Mouse (Mus musculus) limb, embryonic 12.5 days (tissue): ENCODE measurements around the gene Nup62. TPM values are rescaled to one million over a fixed set of nuclear protein-coding genes. Genes with fewer than 3 reads are reported as not detected.
"Not testable (repeated sequence)": the region's sequence is repeated elsewhere in the genome, so short reads cannot be mapped to it uniquely, and the experiment has no call there.

Experiments
- ATAC-seq: fragments of 200-750 bp; cut with Nextera tagmentation; 2 replicates; pipeline ENCODE4 v1.8.0; 2017; ENCODE audit warnings: low read depth, moderate TSS enrichment; ENCODE audit not compliant: insufficient number of reproducible peaks, insufficient read depth, low FRiP score, low TSS enrichment
- H3K27ac ChIP-seq: fragments of 300-500 bp; sonication (generic); 2 replicates; pipeline ENCODE4 v1.5.1; 2016; ENCODE audit warnings: mild to moderate bottlenecking, moderate library complexity
- H3K27me3 ChIP-seq: fragments of 300-500 bp; sonication (generic); 2 replicates; pipeline ENCODE4 v1.6.1; 2016; ENCODE audit warnings: mild to moderate bottlenecking, moderate library complexity
- H3K36me3 ChIP-seq: fragments of 300-500 bp; sonication (generic); 2 replicates; pipeline ENCODE4 v1.6.1; 2016; ENCODE audit warnings: mild to moderate bottlenecking, moderate library complexity
- H3K4me1 ChIP-seq: fragments of 300-500 bp; sonication (generic); replicated peaks from 2 replicates; pipeline ENCODE4 v1.6.1; 2016
- H3K4me2 ChIP-seq: fragments of 300-500 bp; sonication (generic); 2 replicates; pipeline ENCODE4 v1.6.1; 2016; ENCODE audit warnings: mild to moderate bottlenecking, moderate library complexity
- H3K4me3 ChIP-seq: fragments of 300-500 bp; sonication (generic); replicated peaks from 2 replicates; pipeline ENCODE4 v1.5.1; 2016; ENCODE audit warnings: mild to moderate bottlenecking
- H3K9ac ChIP-seq: fragments of 300-500 bp; sonication (generic); replicated peaks from 2 replicates; pipeline ENCODE4 v1.6.1; 2016; ENCODE audit warnings: mild to moderate bottlenecking, moderate library complexity
- H3K9me3 ChIP-seq: fragments of 300-500 bp; sonication (generic); 2 replicates; pipeline ENCODE4 v1.6.1; 2016; ENCODE audit warnings: mild to moderate bottlenecking, moderate library complexity
- WGBS: fragments of 180-500 bp; shearing (Covaris S2); methylation state at CpG from one replicate; pipeline ENCODE4 v1.1.7; 2016; 5-methylcytosine and 5-hydroxymethylcytosine counted together
- polyA plus RNA-seq: library from polyadenylated mRNA; unstranded; fragments of >200 nt; fragmentation: Nextera tagmentation; extraction: Ambion mirVana; gene quantifications from 2 replicates; pipeline ENCODE4 v1.2.1, GENCODE M21; 2016

The Nup62 gene
- polyA plus RNA-seq, 1 experiment from 2014 or later, result 105 TPM

DNA sequence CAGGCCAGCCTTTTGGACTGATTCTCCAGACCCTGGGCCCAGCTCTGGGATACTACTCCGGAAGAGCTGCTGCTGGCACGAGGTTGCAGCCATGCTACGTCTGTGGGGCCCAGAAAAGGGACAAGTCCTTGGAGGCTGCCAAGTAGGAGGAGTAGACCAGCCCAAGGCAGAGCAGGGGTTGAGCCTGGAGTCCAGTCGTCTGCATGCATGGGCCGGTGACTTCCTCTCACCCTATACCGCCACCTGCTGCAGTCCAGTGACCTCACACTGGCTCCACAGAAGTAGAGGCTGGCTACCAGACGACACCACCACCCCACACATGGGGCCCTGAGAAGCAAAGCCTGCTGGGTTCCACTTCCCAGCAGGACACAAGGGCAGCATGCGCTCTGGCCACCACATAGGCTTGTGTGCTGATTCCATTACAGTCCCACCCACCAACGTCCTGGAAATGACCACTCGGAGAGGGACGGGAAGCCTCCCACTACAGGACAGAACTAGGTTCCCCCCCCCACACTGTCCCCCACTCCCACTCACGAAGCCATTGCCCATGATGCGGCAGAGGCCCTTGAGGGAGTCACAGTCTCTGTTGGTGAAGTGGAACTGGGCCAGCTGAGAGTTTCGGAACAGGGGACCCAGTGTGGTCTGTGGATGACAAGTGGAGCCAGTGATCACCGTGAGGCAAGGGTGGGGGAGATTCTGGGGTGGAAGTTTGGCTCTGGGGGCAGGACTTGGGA, 50.6 kb downstream of the Nup62 start:
- 68% methylated on average over 15 of the region's 15 CpGs for WGBS
- Histone ChIP-seq H3K9me3 (no peaks in the 10 kb centered on the region), H3K27ac (peak overlapping the region; percentile 45; the same call in 1 of the 2 replicates), H3K36me3 (peaks cover 61% of the 10 kb centered on the region), H3K4me2 (peak overlapping the region; percentile 92), H3K4me3 (peak overlapping the region; percentile 94), H3K9ac (peak overlapping the region; percentile 44; the same call in 1 of the 2 replicates), H3K27me3 (no peaks in the 10 kb centered on the region), H3K4me1 (peaks cover 46% of the 10 kb centered on the region)
- ATAC-seq, result no peak

- 0 out of 2 replicates have a peak overlapping the region, but pooled peaks have one; percentile 62 for H3K27ac ChIP-seq
- H3K4me1 ChIP-seq, result peaks cover 46% of the 10 kb centered on the region
- peak overlapping the region; percentile 44 for H3K9ac ChIP-seq
- ATAC-seq, result no peak
- no peaks in the 10 kb centered on the region for H3K9me3 ChIP-seq
- peaks cover 54% of the 10 kb centered on the region for H3K36me3 ChIP-seq
- no peaks in the 10 kb centered on the region for H3K27me3 ChIP-seq
- peak overlapping the region; percentile 94 for H3K4me3 ChIP-seq
- WGBS, result 70% methylated on average over 17 of the region's 19 CpGs
- H3K4me2 ChIP-seq, result peak overlapping the region; percentile 92
These were observed 51.3 kb downstream of the Nup62 start for GRCm38 (mm10) chr7:44867010-44867702.

GRCm38 (mm10) chr7:44867802-44868201, 51.9 kb downstream of the Nup62 start:
- H3K4me3 ChIP-seq, result peak overlapping the region; percentile 94
- H3K9ac ChIP-seq, result peak overlapping the region; percentile 100
- peaks cover 46% of the 10 kb centered on the region for H3K4me1 ChIP-seq
- H3K27me3 ChIP-seq, result no peaks in the 10 kb centered on the region
- no peak for ATAC-seq
- no peaks in the 10 kb centered on the region for H3K9me3 ChIP-seq
- 61% methylated on average over 9 of the region's 9 CpGs for WGBS
- H3K36me3 ChIP-seq, result peaks cover 48% of the 10 kb centered on the region
- H3K4me2 ChIP-seq, result peak overlapping the region; percentile 92
- no peak overlapping the region; the same call in 1 of the 2 replicates for H3K27ac ChIP-seq

DNA sequence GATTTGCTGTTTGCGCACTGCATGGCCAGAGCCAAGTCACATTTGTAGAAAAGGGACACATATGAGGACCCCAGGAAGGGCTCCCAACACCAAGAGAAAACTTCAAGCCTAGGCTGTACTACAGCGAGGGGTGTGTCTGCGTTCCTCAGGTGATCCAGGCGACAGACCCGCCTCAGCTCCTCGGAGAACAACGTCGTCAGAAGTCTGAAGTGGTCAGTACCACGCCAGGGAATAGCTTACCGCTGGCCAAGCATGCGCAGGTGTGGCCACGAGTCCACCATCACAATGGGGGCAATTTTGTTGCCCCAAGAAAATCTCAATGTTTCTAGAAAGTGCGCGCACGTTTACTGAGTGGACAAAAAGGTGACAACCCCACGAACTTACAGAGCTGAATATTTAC, 52.6 kb downstream of the Nup62 start:
- Histone ChIP-seq H3K27me3 (no peaks in the 10 kb centered on the region), H3K4me1 (peaks cover 46% of the 10 kb centered on the region), H3K9ac (peak overlapping the region; percentile 100), H3K9me3 (no peaks in the 10 kb centered on the region), H3K27ac (peak overlapping the region; percentile 100), H3K4me3 (peak overlapping the region; percentile 94), H3K36me3 (peaks cover 41% of the 10 kb centered on the region), H3K4me2 (peak overlapping the region; percentile 92)
- no peak for ATAC-seq
- 8% methylated on average over 16 of the region's 16 CpGs for WGBS

DNA sequence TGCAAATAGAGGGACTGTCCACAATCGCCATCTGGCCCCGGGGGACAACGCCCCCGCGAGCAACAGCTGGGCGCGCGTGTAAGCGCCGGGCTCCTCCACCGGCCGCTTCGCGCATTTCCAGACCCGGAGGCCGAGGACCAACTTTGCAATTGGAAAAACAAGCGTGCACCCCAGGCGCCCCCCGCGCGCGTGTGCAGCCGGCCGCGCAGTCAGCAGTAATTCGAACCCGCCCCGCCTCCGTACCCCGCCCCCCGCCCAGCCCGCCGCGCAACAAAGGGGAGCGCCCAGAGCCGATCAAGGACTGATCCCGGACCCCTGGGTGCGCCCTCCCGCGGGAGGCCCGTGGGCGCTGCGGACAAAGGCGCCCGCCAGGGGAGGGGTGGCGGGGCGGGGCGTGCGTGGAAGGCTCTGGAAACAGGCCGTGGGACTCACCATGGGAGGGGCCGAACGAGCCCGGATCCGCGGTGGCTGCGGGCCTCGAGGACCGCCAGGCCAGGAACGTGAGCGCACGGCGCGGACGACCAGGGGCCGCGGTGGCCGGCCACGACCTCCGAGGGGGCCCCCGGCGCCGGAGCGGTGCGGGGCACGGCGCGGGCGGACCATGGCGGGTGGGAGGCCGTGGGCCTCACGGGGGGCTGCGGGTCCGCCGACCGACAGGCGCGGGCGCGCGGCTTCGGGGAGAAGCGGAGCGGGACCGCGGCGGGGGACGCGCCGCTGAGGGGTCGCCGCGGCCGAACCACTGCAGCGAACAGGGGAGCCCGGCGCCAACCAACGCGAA, 53.2 kb downstream of the Nup62 start:
- peak; percentile 21 for ATAC-seq
- H3K36me3 ChIP-seq, result peaks cover 35% of the 10 kb centered on the region
- peaks cover 46% of the 10 kb centered on the region for H3K4me1 ChIP-seq
- H3K27ac ChIP-seq, result peak overlapping the region; percentile 100
- H3K9ac ChIP-seq, result peak overlapping the region; percentile 100
- peak overlapping the region; percentile 92 for H3K4me2 ChIP-seq
- H3K4me3 ChIP-seq, result peak overlapping the region; percentile 94
- H3K9me3 ChIP-seq, result no peaks in the 10 kb centered on the region
- H3K27me3 ChIP-seq, result no peaks in the 10 kb centered on the region
- WGBS, result under 1% methylated on average over 99 of the region's 108 CpGs

DNA sequence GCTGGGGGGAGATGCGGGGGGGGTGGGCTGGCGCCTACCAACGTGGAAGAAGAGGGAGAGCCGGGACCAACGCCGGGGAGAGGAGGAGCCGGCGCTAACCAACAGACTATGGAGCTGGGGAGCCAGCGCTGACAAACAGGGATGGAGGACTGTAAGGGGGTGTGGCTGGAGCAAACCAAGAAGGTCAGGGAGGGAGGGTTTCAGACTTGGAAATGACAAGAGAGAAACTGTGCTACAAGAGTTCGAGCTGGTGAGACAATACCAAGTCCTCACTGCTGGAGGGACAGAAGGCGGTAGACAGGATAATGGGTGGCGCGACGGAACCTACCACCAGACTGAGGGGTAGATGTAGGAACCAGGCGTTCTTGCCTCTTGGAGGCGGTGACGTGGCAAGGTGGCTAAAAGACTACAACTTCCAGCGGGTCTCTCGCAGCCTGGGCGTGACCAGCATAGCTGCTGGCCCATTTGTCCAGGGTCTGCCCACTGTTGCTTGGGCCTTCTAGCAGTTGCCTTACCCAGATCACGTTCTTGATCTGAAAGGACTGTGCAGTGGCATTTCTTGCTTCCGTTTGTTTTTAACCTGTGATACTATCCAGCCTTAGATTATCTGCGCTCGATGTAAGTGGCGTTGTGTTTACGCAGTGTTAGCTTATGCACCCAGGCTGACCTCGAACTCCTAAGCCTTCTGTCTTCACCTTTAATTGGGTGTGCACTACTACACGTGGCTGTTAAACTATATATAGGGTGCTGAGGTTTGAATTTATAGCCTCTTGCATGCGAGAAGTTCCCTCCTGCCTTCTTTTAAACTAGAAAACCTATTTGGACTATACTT, 54.0 kb downstream of the Nup62 start, which contains the start of gene Ptov1:
Ptov1 (minus strand) TSS at position 92 of the 832 bp plus-strand sequence.
- Histone ChIP-seq H3K36me3 (peaks cover 27% of the 10 kb centered on the region), H3K4me1 (peaks cover 44% of the 10 kb centered on the region), H3K9me3 (no peaks in the 10 kb centered on the region), H3K27ac (peak within 1 kb of the TSS; percentile 100), H3K4me2 (peak within 1 kb of the TSS; percentile 92), H3K4me3 (peak within 1 kb of the TSS; percentile 94), H3K9ac (peak within 1 kb of the TSS; percentile 100), H3K27me3 (no peaks in the 10 kb centered on the region)
- WGBS, result 4% methylated on average over 29 of the region's 29 CpGs
- peak; percentile 93 for ATAC-seq

- 63% methylated on average over 6 of the region's 6 CpGs for WGBS
- no peaks in the 10 kb centered on the region for H3K27me3 ChIP-seq
- H3K4me3 ChIP-seq, result peak overlapping the region; percentile 94
- H3K36me3 ChIP-seq, result peaks cover 23% of the 10 kb centered on the region
- peak overlapping the region; percentile 100 for H3K27ac ChIP-seq
- peak overlapping the region; percentile 100 for H3K9ac ChIP-seq
- H3K4me1 ChIP-seq, result peaks cover 37% of the 10 kb centered on the region
- no peaks in the 10 kb centered on the region for H3K9me3 ChIP-seq
- ATAC-seq, result no peak
- H3K4me2 ChIP-seq, result peak overlapping the region; percentile 92
These were observed 54.7 kb downstream of the Nup62 start for GRCm38 (mm10) chr7:44870614-44871013.

- Histone ChIP-seq H3K36me3 (peaks cover 23% of the 10 kb centered on the region), H3K4me2 (no peak overlapping the region), H3K27me3 (no peaks in the 10 kb centered on the region), H3K27ac (no peak overlapping the region), H3K9ac (no peak overlapping the region), H3K4me1 (peaks cover 32% of the 10 kb centered on the region), H3K9me3 (no peaks in the 10 kb centered on the region), H3K4me3 (no peak overlapping the region)
- WGBS, result 76% methylated on average over 1 of the region's 1 CpGs
- ATAC-seq, result no peak
These were observed 55.3 kb downstream of the Nup62 start for GRCm38 (mm10) chr7:44871181-44871580.

GRCm38 (mm10) chr7:44871774-44872173, 55.9 kb downstream of the Nup62 start:
- ATAC-seq, H3K9ac ChIP-seq, H3K4me3 ChIP-seq, H3K27me3 ChIP-seq, H3K9me3 ChIP-seq, H3K4me2 ChIP-seq, H3K27ac ChIP-seq: not testable (repeated sequence)
- H3K4me1 ChIP-seq, result peaks cover 26% of the 10 kb centered on the region
- H3K36me3 ChIP-seq, result peaks cover 22% of the 10 kb centered on the region
- 84% methylated on average over 2 of the region's 2 CpGs for WGBS

DNA sequence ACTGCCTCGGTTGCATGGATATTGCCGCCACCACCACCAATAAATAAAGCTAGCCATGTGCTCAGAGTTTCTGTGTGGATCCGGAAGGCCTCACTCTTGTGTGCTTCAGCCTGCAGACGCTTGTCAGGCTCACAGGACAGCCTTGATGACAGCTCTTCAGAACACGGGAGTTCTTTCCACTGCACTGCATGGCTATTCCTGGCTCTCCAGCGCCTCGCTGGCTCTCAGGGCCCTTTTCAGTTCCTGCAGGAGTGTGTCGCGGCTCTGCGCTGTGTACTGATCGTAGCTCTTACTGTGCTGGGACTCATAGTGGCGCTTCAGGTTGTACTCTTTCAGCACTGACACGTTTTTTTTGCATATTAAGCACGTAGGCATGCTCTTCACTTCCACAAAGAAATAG, 61.9 kb downstream of the Nup62 start:
- Histone ChIP-seq H3K27me3 (no peaks in the 10 kb centered on the region), H3K9me3 (no peaks in the 10 kb centered on the region), H3K4me1 (no peaks in the 10 kb centered on the region), H3K36me3 (peaks cover 74% of the 10 kb centered on the region), H3K4me3 (no peak overlapping the region), H3K9ac (no peak overlapping the region), H3K27ac (no peak overlapping the region), H3K4me2 (no peak overlapping the region; the same call in 1 of the 2 replicates)
- WGBS, result 92% methylated on average over 14 of the region's 14 CpGs
- no peak for ATAC-seq
